Mouse (Mus musculus): ENCODE data around the gene Esr1. TPM values are rescaled to one million over a fixed set of nuclear protein-coding genes. Genes with fewer than 3 reads are reported as not detected.

The Esr1 gene
- total RNA-seq, 2 experiments from 2014 or later, result 1.2 to 5.6 TPM

DNA sequence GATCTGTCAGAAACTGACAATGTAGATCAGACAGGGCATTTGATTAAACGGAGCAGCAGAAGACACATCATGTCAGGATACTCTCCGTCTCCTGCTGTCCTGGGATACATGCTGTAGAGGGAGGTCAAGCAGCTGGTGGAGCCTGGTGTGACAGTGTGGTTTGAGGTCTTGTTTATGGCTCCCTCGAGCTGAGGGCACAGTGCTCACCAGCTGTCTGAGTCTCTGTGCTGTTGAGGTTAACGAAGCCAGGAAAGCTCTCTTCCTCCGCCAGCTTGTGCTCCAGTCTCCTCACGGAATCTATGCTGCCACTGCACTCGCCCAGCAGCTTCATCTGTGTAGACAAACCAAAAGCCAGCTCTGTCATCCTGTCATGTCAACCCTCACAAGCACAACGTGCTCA is 429.9 kb downstream of the Esr1 start:
- no peak for ATAC-seq (replicated peaks; ENCODE audit: low FRiP score, poor library complexity, severe bottlenecking)

- no peak for ATAC-seq (replicated peaks; ENCODE audit: low FRiP score, poor library complexity, severe bottlenecking)
Measured at GRCm38 (mm10) chr10:5044481-5044880, 433.1 kb downstream of the Esr1 start.

DNA sequence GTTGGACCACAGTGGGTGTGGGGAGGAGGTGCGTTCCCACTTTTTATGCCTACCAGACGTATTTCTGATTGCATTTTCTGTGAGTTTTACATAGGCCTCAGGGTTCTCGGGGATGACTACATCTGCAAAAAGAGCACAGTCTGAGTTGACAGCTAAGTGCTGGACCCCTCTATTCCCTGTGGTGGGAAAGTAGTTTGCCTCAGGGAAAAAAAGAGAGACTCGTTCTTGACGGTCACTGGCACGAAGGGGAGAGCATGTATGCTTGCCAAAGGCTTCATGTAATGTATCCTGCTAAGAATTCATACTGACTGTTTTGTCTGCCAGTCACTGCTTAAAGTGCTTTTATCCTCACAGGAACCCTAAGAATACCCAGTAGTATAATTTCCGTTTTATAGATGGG is 433.8 kb downstream of the Esr1 start:
- no peak for ATAC-seq (replicated peaks; ENCODE audit: low FRiP score, poor library complexity, severe bottlenecking)

- no peak for ATAC-seq (replicated peaks; ENCODE audit: low FRiP score, poor library complexity, severe bottlenecking)
Measured at GRCm38 (mm10) chr10:5045671-5046070, 434.3 kb downstream of the Esr1 start.

Other genes starting within 250 kb of the Esr1 start
- gene Zbtb2, start 223.5 kb upstream of the Esr1 start, total RNA-seq (2015; ENCODE audit: low replicate concordance), result 4.4 and 4.8 TPM in 2 replicates
- gene Zbtb2, start 223.5 kb upstream of the Esr1 start, total RNA-seq (2017; ENCODE audit: low replicate concordance), result 2.6 and 4.6 TPM in 2 replicates
- gene Rmnd1, start 179.2 kb upstream of the Esr1 start, total RNA-seq (2015; ENCODE audit: low replicate concordance), result 8.2 and 37.7 TPM in 2 replicates
- 5.7 and 18.2 TPM in 2 replicates for gene Rmnd1, start 179.2 kb upstream of the Esr1 start, total RNA-seq (2017; ENCODE audit: low replicate concordance)
- 11.1 and 11.3 TPM in 2 replicates for gene Armt1, start 179.1 kb upstream of the Esr1 start, total RNA-seq (2015; ENCODE audit: low replicate concordance)
- gene Armt1, start 179.1 kb upstream of the Esr1 start, total RNA-seq (2017; ENCODE audit: low replicate concordance), result 5.6 and 12.5 TPM in 2 replicates
- not detected in 2 replicates for gene Ccdc170, start 129.1 kb upstream of the Esr1 start, total RNA-seq (2015; ENCODE audit: low replicate concordance)
- gene Ccdc170, start 129.1 kb upstream of the Esr1 start, total RNA-seq (2017; ENCODE audit: low replicate concordance), result not detected in 2 replicates

All from erythroblast, adult 5-6 weeks (primary cell).